Mouse (Mus musculus) embryonic facial prominence, embryonic 10.5 days (tissue): ENCODE measurements around the gene Sohlh2. TPM values are rescaled to one million over a fixed set of nuclear protein-coding genes. Genes with fewer than 3 reads are reported as not detected.
A peak's percentile ranks its signal among the peaks of the same experiment; 100 is the strongest.

Experiments used
- DNase-seq: peaks from one replicate; pipeline ENCODE4 v3.0.0-alpha.2; 2017; ENCODE audit warnings: low spot score
- H3K27ac ChIP-seq: fragments of 300-500 bp; sonication (generic); replicated peaks from 2 replicates; pipeline ENCODE4 v1.5.1; 2016; ENCODE audit warnings: mild to moderate bottlenecking
- H3K27me3 ChIP-seq: fragments of 300-500 bp; sonication (generic); replicated peaks from 2 replicates; pipeline ENCODE4 v1.6.1; 2016; ENCODE audit warnings: low read depth, mild to moderate bottlenecking; ENCODE audit not compliant: poor library complexity, severe bottlenecking
- H3K36me3 ChIP-seq: fragments of 300-500 bp; sonication (generic); replicated peaks from 2 replicates; pipeline ENCODE4 v1.6.1; 2016; ENCODE audit warnings: mild to moderate bottlenecking, moderate library complexity
- H3K4me1 ChIP-seq: fragments of 300-500 bp; sonication (generic); 2 replicates; pipeline ENCODE4 v1.6.1; 2016
- H3K4me3 ChIP-seq: fragments of 300-500 bp; sonication (generic); 2 replicates; pipeline ENCODE4 v1.5.1; 2016; ENCODE audit warnings: mild to moderate bottlenecking, moderate library complexity
- H3K9me3 ChIP-seq: fragments of 300-500 bp; sonication (generic); 2 replicates; pipeline ENCODE4 v1.6.1; 2016; ENCODE audit warnings: mild to moderate bottlenecking
- WGBS: fragments of 180-500 bp; shearing (Covaris S2); methylation state at CpG from one replicate; pipeline ENCODE4 v1.1.7; 2016; 5-methylcytosine and 5-hydroxymethylcytosine counted together
- polyA plus RNA-seq: library from polyadenylated mRNA; unstranded; fragments of >200 nt; fragmentation: Nextera tagmentation; extraction: Ambion mirVana; gene quantifications from 2 replicates; pipeline ENCODE4 v1.2.1, GENCODE M21; 2016

Gene Sohlh2
- polyA plus RNA-seq, 1 experiment from 2014 or later = not detected

DNA sequence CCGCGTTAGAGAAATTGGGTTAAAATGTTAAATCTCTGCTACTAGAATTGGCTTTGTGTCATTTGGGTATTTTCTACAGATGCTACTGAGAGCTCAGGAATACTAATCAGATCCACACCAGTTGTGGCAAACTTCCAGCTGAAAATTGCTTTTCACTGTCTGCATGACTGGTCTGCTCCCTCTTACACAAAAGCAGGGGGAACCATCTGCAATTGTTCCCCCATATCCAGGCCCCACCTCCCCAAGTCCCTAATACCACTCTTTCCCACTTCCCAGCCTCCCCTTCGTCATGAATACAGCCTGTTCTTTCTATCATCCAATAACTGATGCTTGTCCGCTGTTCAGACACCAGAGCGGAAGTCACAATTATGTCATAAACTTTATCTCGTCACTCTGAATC is 32.6 kb downstream of the Sohlh2 start:
- DNase-seq = no peak
- no peaks in the 10 kb centered on the region for H3K36me3 ChIP-seq
- no peak overlapping the region for H3K27ac ChIP-seq
- H3K27me3 ChIP-seq = no peaks in the 10 kb centered on the region
- no peaks in the 10 kb centered on the region for H3K9me3 ChIP-seq
- 85% methylated on average over 6 of the region's 6 CpGs for WGBS
- no peak overlapping the region for H3K4me3 ChIP-seq
- H3K4me1 ChIP-seq = 0 out of 2 replicates have a peak, but pooled peaks cover 7% of the 10 kb centered on the region

GRCm38 (mm10) chr3:55222502-55222901 is 40.7 kb downstream of the Sohlh2 start:
- WGBS = 87% methylated on average over 2 of the region's 2 CpGs
- peaks cover 8% of the 10 kb centered on the region; the same call in 1 of the 2 replicates for H3K9me3 ChIP-seq
- H3K4me3 ChIP-seq = no peak overlapping the region
- H3K36me3 ChIP-seq = no peaks in the 10 kb centered on the region
- H3K4me1 ChIP-seq = peaks cover 9% of the 10 kb centered on the region
- H3K27me3 ChIP-seq = peaks cover 16% of the 10 kb centered on the region; the same call in 1 of the 2 replicates
- DNase-seq = no peak
- H3K27ac ChIP-seq = no peak overlapping the region

GRCm38 (mm10) chr3:55223862-55224261 is 42.0 kb downstream of the Sohlh2 start:
- no peak for DNase-seq
- peaks cover 8% of the 10 kb centered on the region; the same call in 1 of the 2 replicates for H3K9me3 ChIP-seq
- no peak overlapping the region for H3K4me3 ChIP-seq
- H3K4me1 ChIP-seq = peaks cover 9% of the 10 kb centered on the region
- no peak overlapping the region for H3K27ac ChIP-seq
- peaks cover 17% of the 10 kb centered on the region; the same call in 1 of the 2 replicates for H3K27me3 ChIP-seq
- WGBS = 86% methylated on average over 3 of the region's 3 CpGs
- H3K36me3 ChIP-seq = no peaks in the 10 kb centered on the region

- 23% methylated on average over 18 of the region's 18 CpGs for whole genome bisulfite sequencing
These were observed 44.8 kb downstream of the Sohlh2 start for GRCm38 (mm10) chr3:55226501-55227213.

DNA sequence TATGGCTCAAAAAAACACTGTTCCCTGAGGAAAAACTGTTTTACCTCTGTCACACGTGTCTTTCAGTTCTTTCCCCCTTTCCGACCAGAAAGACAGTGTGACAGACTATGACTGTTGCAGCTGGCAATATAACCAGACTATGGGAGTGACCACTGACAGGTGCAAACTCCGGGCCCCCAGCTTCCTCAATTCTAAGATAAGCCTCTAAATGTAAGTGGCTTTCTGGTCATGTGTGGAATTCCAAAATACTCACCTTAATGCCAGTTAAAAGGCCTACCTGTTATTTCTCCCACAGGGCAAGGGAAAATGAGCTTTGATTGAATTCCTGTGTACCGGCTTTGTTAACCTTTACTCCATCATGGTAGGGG is 45.4 kb downstream of the Sohlh2 start:
- WGBS = 25% methylated on average over 4 of the region's 4 CpGs
- Histone ChIP-seq H3K27ac (no peak overlapping the region), H3K4me3 (no peak overlapping the region), H3K4me1 (peaks cover 9% of the 10 kb centered on the region), H3K36me3 (no peaks in the 10 kb centered on the region), H3K27me3 (peaks cover 17% of the 10 kb centered on the region; the same call in 1 of the 2 replicates), H3K9me3 (peaks cover 4% of the 10 kb centered on the region; the same call in 1 of the 2 replicates)
- no peak for DNase-seq

More at GRCm38 (mm10) chr3:55226501-55227213, 44.8 kb downstream of the Sohlh2 start:
- Histone ChIP-seq H3K4me1 (peaks cover 9% of the 10 kb centered on the region), H3K9me3 (peaks cover 4% of the 10 kb centered on the region; the same call in 1 of the 2 replicates), H3K27me3 (peaks cover 17% of the 10 kb centered on the region; the same call in 1 of the 2 replicates), H3K4me3 (no peak overlapping the region), H3K27ac (no peak overlapping the region), H3K36me3 (no peaks in the 10 kb centered on the region)
- DNase-seq = peak; percentile 58

DNA sequence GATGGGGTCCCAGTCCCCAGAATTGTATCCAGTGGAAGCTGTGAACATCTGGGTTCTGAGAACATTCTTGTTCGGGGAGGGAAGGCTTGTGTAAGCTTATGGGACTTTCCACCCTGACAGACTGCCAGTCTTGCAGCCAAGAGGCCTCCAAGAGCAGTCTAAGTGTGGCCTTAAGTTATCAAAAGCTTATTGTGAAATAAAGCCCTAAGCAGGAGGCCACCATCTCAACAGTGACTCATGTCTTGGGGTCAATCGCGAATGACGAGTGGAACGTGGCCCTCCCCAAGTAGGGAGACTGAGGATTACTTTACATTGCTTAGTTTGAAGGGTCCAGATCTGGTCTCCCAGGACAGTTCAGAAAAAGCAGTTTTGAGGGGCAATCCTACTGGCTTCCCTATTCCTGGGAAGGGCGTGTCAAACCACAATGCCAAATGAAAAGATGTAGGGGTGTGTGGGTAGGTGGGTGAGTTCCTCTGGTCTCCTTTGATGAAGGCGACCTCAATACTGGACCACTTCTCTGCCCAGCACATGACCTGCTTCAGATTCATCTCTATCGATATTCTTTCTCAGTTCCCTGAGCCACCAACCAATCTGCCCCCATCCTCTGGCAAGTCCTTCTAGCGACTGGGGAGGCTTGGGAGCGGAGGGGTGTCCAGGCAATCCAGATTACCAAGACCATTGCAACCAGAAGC is 60.0 kb downstream of the Sohlh2 start, which contains the start of gene Dclk1:
Gene Dclk1 (plus strand): TSS at position 635 of the 692 bp plus-strand sequence.
- H3K27ac ChIP-seq = peak within 1 kb of the TSS; percentile 91

DNA sequence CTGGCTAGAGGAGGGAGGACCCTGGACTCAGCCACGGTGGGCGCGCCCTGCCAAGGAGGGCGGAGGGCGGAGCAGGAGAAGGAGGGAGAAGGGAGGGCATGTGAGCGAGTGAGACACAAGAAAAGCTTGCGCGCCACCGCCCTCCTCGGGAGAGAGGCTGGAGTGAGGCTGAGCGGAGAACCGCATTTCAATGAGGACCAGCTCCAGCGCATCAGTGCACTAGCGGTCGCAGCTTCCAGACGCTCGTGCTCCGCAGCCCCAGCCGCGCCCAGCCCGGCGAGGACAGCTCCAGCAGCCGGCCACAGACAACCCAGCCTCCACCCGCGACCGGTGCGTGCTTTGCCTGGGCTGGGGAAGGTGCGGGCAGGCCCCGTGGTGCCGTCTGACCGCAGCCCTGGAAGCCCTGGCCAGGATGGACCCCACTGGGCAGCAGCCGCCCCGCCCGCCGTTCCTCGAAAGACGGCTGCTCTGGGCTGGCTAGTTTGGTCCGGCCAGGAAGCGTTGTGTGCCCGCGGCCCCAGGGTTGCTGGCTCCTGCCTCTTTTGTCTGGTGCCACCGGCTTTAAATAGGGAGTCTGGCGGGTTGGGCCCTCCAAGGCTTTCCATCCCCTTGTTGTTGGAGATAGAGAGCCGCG is 60.7 kb downstream of the Sohlh2 start:
- Histone ChIP-seq H3K27ac (peak overlapping the region; percentile 91), H3K36me3 (peaks cover 4% of the 10 kb centered on the region; the same call in 1 of the 2 replicates), H3K9me3 (no peaks in the 10 kb centered on the region), H3K4me1 (peaks cover 26% of the 10 kb centered on the region), H3K4me3 (peak overlapping the region; percentile 80), H3K27me3 (peaks cover 38% of the 10 kb centered on the region)
- WGBS = under 1% methylated on average over 45 of the region's 45 CpGs
- DNase-seq = peak; percentile 88

More for the DNA sequence above, 60.0 kb downstream of the Sohlh2 start, which contains the start of gene Dclk1:
- WGBS = 37% methylated on average over 10 of the region's 10 CpGs
- H3K36me3 ChIP-seq = no peaks in the 10 kb centered on the region; the same call in 1 of the 2 replicates
- peaks cover 38% of the 10 kb centered on the region for H3K27me3 ChIP-seq
- H3K4me1 ChIP-seq = peaks cover 29% of the 10 kb centered on the region
- DNase-seq = no peak
- H3K4me3 ChIP-seq = peak within 1 kb of the TSS; percentile 80
- H3K9me3 ChIP-seq = no peaks in the 10 kb centered on the region

- peak overlapping the region; percentile 91 for H3K27ac ChIP-seq
- no peaks in the 10 kb centered on the region for H3K9me3 ChIP-seq
- WGBS = 2% methylated on average over 8 of the region's 8 CpGs
- peaks cover 26% of the 10 kb centered on the region for H3K4me1 ChIP-seq
- no peak for DNase-seq
- peak overlapping the region; percentile 80 for H3K4me3 ChIP-seq
- H3K36me3 ChIP-seq = peaks cover 5% of the 10 kb centered on the region
- peaks cover 38% of the 10 kb centered on the region for H3K27me3 ChIP-seq
These were observed 61.2 kb downstream of the Sohlh2 start for GRCm38 (mm10) chr3:55243056-55243471.

GRCm38 (mm10) chr3:55244087-55244486 is 62.3 kb downstream of the Sohlh2 start:
- DNase-seq = no peak
- Histone ChIP-seq H3K27me3 (peaks cover 38% of the 10 kb centered on the region), H3K36me3 (peaks cover 10% of the 10 kb centered on the region), H3K4me3 (peak overlapping the region; percentile 80; the same call in 1 of the 2 replicates), H3K27ac (no peak overlapping the region), H3K9me3 (no peaks in the 10 kb centered on the region), H3K4me1 (peaks cover 26% of the 10 kb centered on the region)
- WGBS = 68% methylated on average over 6 of the region's 6 CpGs

DNA sequence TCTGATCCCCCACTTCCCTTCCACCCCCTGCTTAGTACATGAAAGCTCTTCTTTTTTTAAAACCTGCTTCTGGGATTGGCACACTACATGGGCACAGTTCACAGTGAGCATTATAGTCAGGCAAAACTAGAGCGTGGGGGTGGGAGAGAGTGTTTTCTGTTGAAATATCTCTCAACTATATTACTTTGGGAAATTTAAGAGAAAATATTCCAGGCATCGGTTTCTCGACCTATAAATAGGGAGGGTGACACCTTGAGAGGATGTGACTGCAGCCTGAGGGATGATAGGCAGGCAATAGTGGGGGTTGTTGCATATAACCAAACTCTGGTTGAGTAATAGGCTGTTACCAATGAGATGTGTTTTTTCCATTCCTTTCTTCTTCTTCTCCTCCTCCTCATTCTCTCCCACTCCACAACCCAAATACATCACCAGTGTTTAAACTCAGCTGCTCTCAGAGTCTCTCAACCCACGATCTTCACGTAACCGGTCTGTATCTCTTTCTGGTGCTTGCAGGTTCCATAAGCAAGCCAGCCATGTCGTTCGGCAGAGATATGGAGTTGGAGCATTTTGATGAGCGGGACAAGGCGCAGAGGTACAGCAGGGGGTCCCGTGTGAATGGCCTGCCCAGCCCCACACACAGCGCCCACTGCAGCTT is 64.9 kb downstream of the Sohlh2 start:
- H3K4me3 ChIP-seq = no peak overlapping the region
- 89% methylated on average over 12 of the region's 12 CpGs for WGBS
- no peaks in the 10 kb centered on the region for H3K9me3 ChIP-seq
- peaks cover 30% of the 10 kb centered on the region for H3K27me3 ChIP-seq
- H3K36me3 ChIP-seq = peaks cover 10% of the 10 kb centered on the region
- H3K4me1 ChIP-seq = peaks cover 25% of the 10 kb centered on the region
- DNase-seq = no peak
- no peak overlapping the region for H3K27ac ChIP-seq

- WGBS = 86% methylated on average over 3 of the region's 3 CpGs
- Histone ChIP-seq H3K4me3 (no peak overlapping the region), H3K27ac (no peak overlapping the region), H3K36me3 (peaks cover 10% of the 10 kb centered on the region), H3K27me3 (peaks cover 19% of the 10 kb centered on the region), H3K4me1 (peaks cover 12% of the 10 kb centered on the region), H3K9me3 (no peaks in the 10 kb centered on the region)
- no peak for DNase-seq
These were observed 66.2 kb downstream of the Sohlh2 start for GRCm38 (mm10) chr3:55248048-55248447.

DNA sequence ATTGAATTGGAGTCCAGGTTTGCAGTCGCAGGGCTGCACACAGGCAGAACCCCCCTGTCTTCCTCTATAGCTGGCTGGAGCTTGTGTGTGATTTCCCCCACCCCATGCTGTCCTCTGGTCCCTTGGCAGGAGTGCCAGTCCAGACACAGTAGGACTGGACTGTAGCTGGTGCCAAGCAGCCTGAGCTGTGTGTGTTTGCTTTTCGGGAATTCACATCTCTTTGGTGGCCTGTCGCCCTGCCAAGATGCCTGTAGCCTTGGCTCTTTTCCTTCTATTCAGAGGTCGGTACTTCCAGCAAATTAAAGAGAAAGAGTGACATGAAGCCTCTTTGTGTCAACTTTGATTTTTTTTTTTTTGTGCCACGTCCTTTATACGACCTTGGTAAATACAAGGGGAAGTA is 66.7 kb downstream of the Sohlh2 start:
- WGBS = 85% methylated on average over 6 of the region's 6 CpGs
- Histone ChIP-seq H3K4me1 (peaks cover 7% of the 10 kb centered on the region), H3K27ac (no peak overlapping the region), H3K4me3 (no peak overlapping the region), H3K27me3 (peaks cover 14% of the 10 kb centered on the region), H3K36me3 (peaks cover 10% of the 10 kb centered on the region), H3K9me3 (no peaks in the 10 kb centered on the region)
- no peak for DNase-seq
